Comparison of ENCODE assay signal across 8 mouse cellular contexts in the genomic region with DNA sequence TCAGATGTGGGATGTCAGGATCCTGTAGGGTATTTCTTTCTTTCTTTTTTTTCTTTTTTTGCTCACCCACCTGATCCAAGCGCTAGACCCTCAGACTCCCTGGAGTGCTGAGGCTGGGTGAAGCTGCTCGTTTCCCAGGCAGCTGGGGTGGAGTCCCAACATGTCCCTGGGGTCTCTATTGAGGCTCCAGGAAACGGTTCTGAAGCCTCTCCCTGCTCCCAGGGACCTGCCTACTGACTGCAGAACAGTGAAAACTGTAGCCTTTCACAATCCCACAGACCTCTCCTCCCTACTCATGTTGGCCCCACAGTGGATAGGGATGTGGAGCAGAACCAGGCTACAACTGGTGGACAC. TPM values are rescaled to one million over a fixed set of nuclear protein-coding genes. Genes with fewer than 3 reads are reported as not detected.
A peak's percentile ranks its signal among the peaks of the same experiment; 100 is the strongest.
DNase-seq lines count a peak whose midpoint lies in the region; ATAC-seq and TF ChIP-seq lines count a peak whose summit lies in the region.

No protein-coding gene starts in this region.

- H3K27ac ChIP-seq in kidney, postnatal 0 days: peak overlapping the region; percentile 8; the same call in 1 of the 2 replicates
- H3K27ac ChIP-seq in embryonic facial prominence, embryonic 14.5 days (replicated peaks; ENCODE audit: low read depth, low read length): no peak overlapping the region; the same call in 1 of the 2 replicates
- H3K27ac ChIP-seq in hindbrain, postnatal 0 days: peak overlapping the region; percentile 95
- H3K27ac ChIP-seq in midbrain, postnatal 0 days (ENCODE audit: low read depth, low read length): peak overlapping the region; percentile 8; the same call in 1 of the 2 replicates

- TF ChIP-seq CTCF in kidney, postnatal 0 days (IDR thresholded peaks at IDR 0.05; ENCODE audit: low read depth): no peak
- TF ChIP-seq CTCF in hindbrain, postnatal 0 days (IDR thresholded peaks at IDR 0.05; ENCODE audit: low read depth): no peak
- TF ChIP-seq CTCF in midbrain, postnatal 0 days (IDR thresholded peaks at IDR 0.05): no peak

- no peak for DNase-seq in kidney, postnatal 0 days (ENCODE audit: low spot score)
- DNase-seq in kidney, adult 11 months: no peak
- no peak for DNase-seq in embryonic facial prominence, embryonic 14.5 days (ENCODE audit: low spot score)
- no peak for DNase-seq in hindbrain, postnatal 0 days (ENCODE audit: low spot score)
- no peak for DNase-seq in midbrain, postnatal 0 days (ENCODE audit: low spot score)
- no peak for DNase-seq in MN1 (ENCODE audit: low spot score)
- no peak for DNase-seq in urinary bladder, postnatal 4 days (ENCODE audit: low spot score in 2 of 2)
- DNase-seq in left cerebral cortex, postnatal 36 days (ENCODE audit: low spot score in 2 of 2): no peak

- ATAC-seq in kidney, postnatal 0 days (replicated peaks; ENCODE audit: low FRiP score, low read depth): no peak
- no peak for ATAC-seq in embryonic facial prominence, embryonic 14.5 days (ENCODE audit: low read depth)
- ATAC-seq in hindbrain, postnatal 0 days: no peak
- ATAC-seq in midbrain, postnatal 0 days (ENCODE audit: low FRiP score): no peak

- intact Hi-C loops in left cerebral cortex, postnatal 36 days (cut with DNase I): loop anchor here (5.0 kb wide), 1 partner anchor 47 kb away; the partner anchor contains the start of gene Tspan32

- no peaks in the 10 kb centered on the region for H3K27me3 ChIP-seq in kidney, postnatal 0 days (ENCODE audit: insufficient read depth, low read length)
- no peaks in the 10 kb centered on the region for H3K27me3 ChIP-seq in embryonic facial prominence, embryonic 14.5 days (replicated peaks; ENCODE audit: control insufficient read depth, insufficient read depth, low read length)
- no peaks in the 10 kb centered on the region for H3K27me3 ChIP-seq in hindbrain, postnatal 0 days (ENCODE audit: insufficient read depth, low read length)
- H3K27me3 ChIP-seq in midbrain, postnatal 0 days (ENCODE audit: insufficient read depth, low read length): no peaks in the 10 kb centered on the region

- H3K4me1 ChIP-seq in kidney, postnatal 0 days (replicated peaks; ENCODE audit: insufficient read depth, low read length): peaks cover 39% of the 10 kb centered on the region
- H3K4me1 ChIP-seq in embryonic facial prominence, embryonic 14.5 days (ENCODE audit: control insufficient read depth, insufficient read depth, low read length): peaks cover 54% of the 10 kb centered on the region
- H3K4me1 ChIP-seq in hindbrain, postnatal 0 days (ENCODE audit: insufficient read depth, low read length): peaks cover 49% of the 10 kb centered on the region
- H3K4me1 ChIP-seq in midbrain, postnatal 0 days (ENCODE audit: insufficient read depth, low read length): peaks cover 30% of the 10 kb centered on the region

- peak overlapping the region; percentile 79 for H3K4me2 ChIP-seq in kidney, postnatal 0 days (ENCODE audit: low read length)
- peak overlapping the region; percentile 63 for H3K4me2 ChIP-seq in embryonic facial prominence, embryonic 14.5 days (ENCODE audit: low read depth, low read length)
- peak overlapping the region; percentile 87 for H3K4me2 ChIP-seq in hindbrain, postnatal 0 days (ENCODE audit: low read depth, low read length)
- H3K4me2 ChIP-seq in midbrain, postnatal 0 days (ENCODE audit: low read depth, low read length, poor library complexity, severe bottlenecking): peak overlapping the region; percentile 82

- H3K9me3 ChIP-seq in kidney, postnatal 0 days (replicated peaks; ENCODE audit: low read length): no peaks in the 10 kb centered on the region
- no peaks in the 10 kb centered on the region for H3K9me3 ChIP-seq in embryonic facial prominence, embryonic 14.5 days (ENCODE audit: control insufficient read depth, low read length)
- no peaks in the 10 kb centered on the region for H3K9me3 ChIP-seq in hindbrain, postnatal 0 days (ENCODE audit: low read length)
- no peaks in the 10 kb centered on the region for H3K9me3 ChIP-seq in midbrain, postnatal 0 days (ENCODE audit: low read length)

- 0 out of 2 replicates have a peak, but pooled peaks cover 3% of the 10 kb centered on the region for H3K36me3 ChIP-seq in kidney, postnatal 0 days (ENCODE audit: insufficient read depth, low read length)
- H3K36me3 ChIP-seq in embryonic facial prominence, embryonic 14.5 days (ENCODE audit: control insufficient read depth, insufficient read depth, low read length): peaks cover 21% of the 10 kb centered on the region; the same call in 1 of the 2 replicates
- no peaks in the 10 kb centered on the region for H3K36me3 ChIP-seq in hindbrain, postnatal 0 days (ENCODE audit: insufficient read depth, low read length)
- H3K36me3 ChIP-seq in midbrain, postnatal 0 days (ENCODE audit: insufficient read depth, low read length): no peaks in the 10 kb centered on the region

- H3K4me3 ChIP-seq in kidney, postnatal 0 days (replicated peaks; ENCODE audit: low read depth, low read length): peak overlapping the region; percentile 98
- H3K4me3 ChIP-seq in embryonic facial prominence, embryonic 14.5 days (ENCODE audit: low read depth, low read length): peak overlapping the region; percentile 73
- peak overlapping the region; percentile 97 for H3K4me3 ChIP-seq in hindbrain, postnatal 0 days (ENCODE audit: low read length)
- H3K4me3 ChIP-seq in midbrain, postnatal 0 days (ENCODE audit: low read depth, low read length): peak overlapping the region; percentile 91

- 33% methylated on average over 3 of the region's 3 CpGs for WGBS in kidney, postnatal 0 days
- 33% methylated on average over 3 of the region's 3 CpGs for WGBS in embryonic facial prominence, embryonic 14.5 days
- 21% methylated on average over 3 of the region's 3 CpGs for WGBS in hindbrain, postnatal 0 days
- 32% methylated on average over 3 of the region's 3 CpGs for WGBS in midbrain, postnatal 0 days

- H3K9ac ChIP-seq in kidney, postnatal 0 days (ENCODE audit: low read depth, low read length): peak overlapping the region; percentile 38; the same call in 1 of the 2 replicates
- peak overlapping the region; percentile 86 for H3K9ac ChIP-seq in embryonic facial prominence, embryonic 14.5 days (ENCODE audit: low read depth, low read length)
- peak overlapping the region; percentile 96 for H3K9ac ChIP-seq in hindbrain, postnatal 0 days (replicated peaks; ENCODE audit: low read length)
- H3K9ac ChIP-seq in midbrain, postnatal 0 days (replicated peaks; ENCODE audit: low read length, poor library complexity, severe bottlenecking): peak overlapping the region; percentile 20

RNA-seq across cellular contexts. Expression of gene Cd81, which starts 2.0 kb away (rescaled TPM):
- polyA plus RNA-seq in kidney, postnatal 0 days (2015; fragmentation: Nextera tagmentation; extraction: Ambion mirVana): 621 and 647 TPM in 2 replicates
- polyA plus RNA-seq in embryonic facial prominence, embryonic 14.5 days (2014; fragmentation: Nextera tagmentation; extraction: Ambion mirVana): 635 and 636 TPM in 2 replicates
- 758 and 776 TPM in 2 replicates for total RNA-seq in hindbrain, postnatal 0 days (2014; rRNA removed)
- 708 and 751 TPM in 2 replicates for polyA plus RNA-seq in hindbrain, postnatal 0 days (2015; fragmentation: Nextera tagmentation; extraction: Ambion mirVana)
- 454 and 542 TPM in 2 replicates for total RNA-seq in midbrain, postnatal 0 days (2014; rRNA removed)
- polyA plus RNA-seq in midbrain, postnatal 0 days (2015; fragmentation: Nextera tagmentation; extraction: Ambion mirVana): 511 and 569 TPM in 2 replicates
- total RNA-seq in left cerebral cortex, postnatal 36 days (2021): 100 to 1,000 TPM; 385 to 445 TPM

RNA-seq across cellular contexts. Expression of gene Tssc4, which starts 14.5 kb away (rescaled TPM):
- polyA plus RNA-seq in kidney, postnatal 0 days (2015; fragmentation: Nextera tagmentation; extraction: Ambion mirVana): 69.1 and 72.3 TPM in 2 replicates
- 52.2 and 66.7 TPM in 2 replicates for polyA plus RNA-seq in embryonic facial prominence, embryonic 14.5 days (2014; fragmentation: Nextera tagmentation; extraction: Ambion mirVana)
- 106 and 118 TPM in 2 replicates for total RNA-seq in hindbrain, postnatal 0 days (2014; rRNA removed)
- 101 and 102 TPM in 2 replicates for polyA plus RNA-seq in hindbrain, postnatal 0 days (2015; fragmentation: Nextera tagmentation; extraction: Ambion mirVana)
- total RNA-seq in midbrain, postnatal 0 days (2014; rRNA removed): 71.3 and 92.4 TPM in 2 replicates
- 101 and 103 TPM in 2 replicates for polyA plus RNA-seq in midbrain, postnatal 0 days (2015; fragmentation: Nextera tagmentation; extraction: Ambion mirVana)
- 10 to 100 TPM; 37.5 to 42.3 TPM for total RNA-seq in left cerebral cortex, postnatal 36 days (2021)

RNA-seq across cellular contexts. Expression of gene Trpm5, which starts 39.9 kb away (rescaled TPM):
- 3.4 and 3.9 TPM in 2 replicates for polyA plus RNA-seq in kidney, postnatal 0 days (2015; fragmentation: Nextera tagmentation; extraction: Ambion mirVana)
- 14.7 and 18.2 TPM in 2 replicates for polyA plus RNA-seq in embryonic facial prominence, embryonic 14.5 days (2014; fragmentation: Nextera tagmentation; extraction: Ambion mirVana)
- 2.1 and 3.0 TPM in 2 replicates for total RNA-seq in hindbrain, postnatal 0 days (2014; rRNA removed)
- 2.0 and 2.6 TPM in 2 replicates for polyA plus RNA-seq in hindbrain, postnatal 0 days (2015; fragmentation: Nextera tagmentation; extraction: Ambion mirVana)
- total RNA-seq in midbrain, postnatal 0 days (2014; rRNA removed): 1.3 and 1.7 TPM in 2 replicates
- 0.94 and 1.6 TPM in 2 replicates for polyA plus RNA-seq in midbrain, postnatal 0 days (2015; fragmentation: Nextera tagmentation; extraction: Ambion mirVana)
- total RNA-seq in left cerebral cortex, postnatal 36 days (2021): not detected

RNA-seq across cellular contexts. Expression of gene Tspan32, which starts 49.7 kb away (rescaled TPM):
- polyA plus RNA-seq in kidney, postnatal 0 days (2015; fragmentation: Nextera tagmentation; extraction: Ambion mirVana): 1.0 and 1.1 TPM in 2 replicates
- polyA plus RNA-seq in embryonic facial prominence, embryonic 14.5 days (2014; fragmentation: Nextera tagmentation; extraction: Ambion mirVana): 3.5 TPM in 2 replicates
- 0.16 and 0.29 TPM in 2 replicates for total RNA-seq in hindbrain, postnatal 0 days (2014; rRNA removed)
- 0.40 and 0.71 TPM in 2 replicates for polyA plus RNA-seq in hindbrain, postnatal 0 days (2015; fragmentation: Nextera tagmentation; extraction: Ambion mirVana)
- total RNA-seq in midbrain, postnatal 0 days (2014; rRNA removed): 0.19 and 0.38 TPM in 2 replicates
- 0.37 and 0.38 TPM in 2 replicates for polyA plus RNA-seq in midbrain, postnatal 0 days (2015; fragmentation: Nextera tagmentation; extraction: Ambion mirVana)
- under 1 TPM; 0.20 to 0.39 TPM for total RNA-seq in left cerebral cortex, postnatal 36 days (2021)

RNA-seq across cellular contexts. Expression of gene Kcnq1, which starts 51.6 kb away (rescaled TPM):
- polyA plus RNA-seq in kidney, postnatal 0 days (2015; fragmentation: Nextera tagmentation; extraction: Ambion mirVana): 12.6 and 13.4 TPM in 2 replicates
- 1.9 and 2.0 TPM in 2 replicates for polyA plus RNA-seq in embryonic facial prominence, embryonic 14.5 days (2014; fragmentation: Nextera tagmentation; extraction: Ambion mirVana)
- 1.2 and 1.9 TPM in 2 replicates for total RNA-seq in hindbrain, postnatal 0 days (2014; rRNA removed)
- polyA plus RNA-seq in hindbrain, postnatal 0 days (2015; fragmentation: Nextera tagmentation; extraction: Ambion mirVana): 1.1 and 1.4 TPM in 2 replicates
- total RNA-seq in midbrain, postnatal 0 days (2014; rRNA removed): 0.44 and 1.4 TPM in 2 replicates
- 0.87 and 1.2 TPM in 2 replicates for polyA plus RNA-seq in midbrain, postnatal 0 days (2015; fragmentation: Nextera tagmentation; extraction: Ambion mirVana)
- total RNA-seq in left cerebral cortex, postnatal 36 days (2021): under 1 TPM; 0.49 to 1.00 TPM

Comparison
In these comparisons a context has a peak if more than half of its experiments do, and no peak if none do; other contexts are left out.
1. H3K9ac ChIP-seq: peak in every context shown above with its lines; median percentile 96 in hindbrain, postnatal 0 days; 86 in embryonic facial prominence, embryonic 14.5 days; 38 in kidney, postnatal 0 days; 20 in midbrain, postnatal 0 days.